Mouse (Mus musculus) retina, postnatal 7 days (tissue): Measurements from ENCODE around the gene Pheta2.
"Not testable (repeated sequence)": the region's sequence is repeated elsewhere in the genome, so short reads cannot be mapped to it uniquely, and the experiment has no call there.

ENCODE experiments used
- DNase-seq: peaks from one replicate; pipeline ENCODE4 v3.0.0-alpha.2; 2012; ENCODE audit warnings: low read depth, low spot score

Gene Pheta2

DNA sequence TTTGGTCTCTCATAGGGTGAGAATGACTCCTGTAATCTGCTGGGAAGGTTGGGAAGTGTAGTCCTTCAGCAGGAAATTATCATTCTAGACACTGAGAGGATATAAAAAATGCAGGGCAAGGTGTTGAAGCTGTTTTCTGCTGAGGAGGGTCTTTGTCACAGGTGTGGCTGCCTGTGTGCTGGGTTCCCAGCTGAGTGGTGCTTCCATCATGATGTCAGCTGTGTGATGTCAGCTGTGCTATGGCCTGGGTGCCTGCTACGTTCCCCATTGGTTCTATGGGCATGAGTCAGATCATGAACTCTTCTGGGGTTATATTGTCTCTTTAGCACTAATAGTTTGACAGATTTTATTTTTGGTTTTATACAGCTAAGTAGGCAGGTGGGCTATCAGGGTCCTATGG is 30.1 kb downstream of the Pheta2 start:
- no peak for DNase-seq

- DNase-seq = no peak
Observed at GRCm38 (mm10) chr15:82372446-82372845, 33.7 kb downstream of the Pheta2 start.

DNA sequence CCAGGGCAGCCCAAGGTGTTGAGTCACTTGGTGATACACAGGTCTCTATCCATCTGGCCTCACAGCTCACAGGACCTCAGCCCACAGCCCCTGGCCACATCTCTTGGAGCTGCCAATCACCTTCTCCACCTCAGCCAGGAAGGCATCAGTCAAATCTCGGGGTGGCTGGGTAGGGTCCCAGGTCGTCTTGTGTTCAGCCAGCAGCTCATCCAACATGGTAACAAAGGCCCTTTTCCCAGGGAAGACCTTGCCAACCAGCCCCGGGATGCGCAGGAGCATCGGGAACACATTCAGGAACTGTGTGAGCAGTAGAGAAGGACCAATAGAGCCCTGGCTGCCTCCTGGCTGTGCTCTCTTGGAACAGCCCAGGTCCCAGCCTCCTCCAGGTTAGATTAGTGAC is 34.2 kb downstream of the Pheta2 start:
- DNase-seq = no peak

GRCm38 (mm10) chr15:82374437-82374836 is 35.7 kb downstream of the Pheta2 start:
- DNase-seq = no peak

DNA sequence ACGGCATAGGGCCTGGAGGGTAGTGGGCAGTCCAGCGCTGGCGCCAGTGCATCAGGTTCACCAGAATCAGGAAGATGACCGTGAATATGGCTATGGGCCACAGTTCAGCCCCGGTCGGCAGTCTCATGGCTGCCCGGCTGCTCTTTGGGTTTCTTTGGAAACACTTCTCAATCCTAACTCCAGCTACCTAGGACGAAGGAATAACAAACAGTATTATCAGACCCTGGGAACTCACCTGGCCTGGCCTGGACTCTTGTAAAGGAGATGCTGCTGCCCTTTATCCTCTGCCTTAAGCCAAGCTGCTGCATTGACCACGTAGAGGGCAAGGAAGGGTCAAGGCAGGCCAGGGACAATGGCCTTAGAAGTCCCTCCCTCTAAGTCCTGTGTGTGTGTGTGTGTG is 37.1 kb downstream of the Pheta2 start:
- no peak for DNase-seq

DNA sequence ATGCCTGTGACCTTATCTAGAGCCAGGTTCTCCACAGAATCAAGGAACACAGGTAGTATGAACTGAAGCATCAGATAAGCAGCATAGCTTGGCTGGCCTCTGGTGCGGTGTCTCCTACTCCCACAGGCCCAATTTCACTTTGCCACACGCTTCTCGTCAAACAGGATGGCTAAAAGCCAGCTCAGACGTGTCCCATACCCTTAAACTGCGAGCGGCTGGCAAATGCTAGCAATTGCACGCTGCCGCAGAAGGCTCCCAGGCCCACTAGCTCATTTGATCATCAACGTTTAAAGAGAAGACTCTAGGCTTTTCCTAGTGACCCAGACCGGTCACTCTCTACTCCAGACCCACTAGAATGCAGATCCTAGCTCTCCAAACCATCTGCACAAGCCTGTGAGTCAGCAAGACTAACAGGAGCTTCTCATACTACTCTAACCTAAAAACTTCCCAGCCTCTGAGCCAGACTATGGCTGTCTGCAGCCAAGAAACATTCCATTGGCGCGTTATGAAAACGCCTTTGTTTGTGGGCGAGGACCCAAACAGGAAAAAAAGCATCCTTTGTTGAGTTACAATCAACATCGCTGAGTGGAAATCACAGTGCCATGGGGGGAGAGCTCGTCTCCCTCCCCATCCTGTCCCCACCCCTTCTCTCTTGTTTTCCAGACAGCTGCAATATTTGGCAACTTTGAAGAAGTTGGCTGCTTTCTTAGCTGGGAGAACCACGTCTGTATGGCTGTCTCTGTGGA is 37.8 kb downstream of the Pheta2 start:
- no peak for DNase-seq

DNA sequence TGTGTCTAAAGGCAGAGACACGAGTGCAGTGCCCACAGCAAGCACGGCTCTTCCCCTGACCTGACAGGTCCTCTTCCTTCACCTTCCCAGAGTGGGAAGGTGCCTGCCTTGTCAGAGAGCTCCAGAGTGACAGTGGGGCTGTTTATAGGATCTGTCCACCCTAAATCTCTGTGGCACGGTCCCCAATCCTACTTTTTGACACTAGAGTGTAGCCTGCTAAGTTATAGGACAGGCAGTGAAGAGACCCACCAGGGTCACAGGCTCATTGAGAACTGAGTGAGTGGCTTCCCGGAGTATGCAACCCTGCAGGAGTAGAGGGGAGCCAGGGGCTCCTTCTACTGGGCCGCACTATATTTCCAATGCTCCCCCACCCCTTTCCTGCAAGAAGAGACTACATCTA is 39.0 kb downstream of the Pheta2 start:
- no peak for DNase-seq

- no peak for DNase-seq
Observed at GRCm38 (mm10) chr15:82378261-82379180, 39.8 kb downstream of the Pheta2 start.

DNA sequence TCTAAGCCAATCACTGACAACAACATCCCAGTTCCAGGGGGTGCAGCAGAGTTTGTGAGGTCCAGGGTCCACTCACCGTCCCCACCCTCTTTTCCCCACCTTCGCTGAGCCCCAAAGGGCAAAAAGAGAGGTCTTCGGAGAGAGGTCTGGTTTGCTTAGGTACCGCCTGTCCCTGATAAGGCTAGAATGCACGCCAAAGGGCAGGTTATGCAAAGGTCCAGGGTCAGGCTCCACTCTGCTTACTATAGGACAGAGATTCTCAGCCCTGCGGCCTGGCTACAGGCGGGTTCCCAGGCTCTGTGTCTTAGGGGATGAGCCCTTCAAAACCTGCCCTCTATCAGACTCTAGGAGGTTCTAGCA is 40.7 kb downstream of the Pheta2 start:
- no peak for DNase-seq

GRCm38 (mm10) chr15:82379871-82380713 is 41.4 kb downstream of the Pheta2 start, which contains the start of gene Cyp2d22:
Cyp2d22 (minus strand) TSS chr15:82380260.
- DNase-seq = no peak

- no peak for DNase-seq
Observed at GRCm38 (mm10) chr15:82380714-82381062, 41.9 kb downstream of the Pheta2 start.

DNA sequence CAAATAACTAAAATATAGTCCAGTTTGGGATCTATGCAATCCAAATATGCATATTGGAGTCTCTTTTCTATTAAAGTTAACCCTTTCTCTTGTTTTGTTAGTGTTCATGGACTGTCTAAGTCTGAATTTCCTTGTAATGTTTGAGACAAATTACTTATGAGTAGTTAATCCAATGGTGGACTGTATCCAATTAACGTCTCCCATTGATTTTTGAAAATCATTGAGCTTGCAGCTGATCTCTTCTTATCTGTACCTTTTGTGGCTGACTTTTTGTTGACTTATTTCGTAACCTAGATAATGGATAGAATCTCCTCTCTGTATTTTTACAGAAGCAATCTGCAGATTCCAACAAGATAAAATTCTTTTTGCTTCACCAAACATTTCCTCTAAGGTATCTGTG is 43.7 kb downstream of the Pheta2 start:
- no peak for DNase-seq

DNA sequence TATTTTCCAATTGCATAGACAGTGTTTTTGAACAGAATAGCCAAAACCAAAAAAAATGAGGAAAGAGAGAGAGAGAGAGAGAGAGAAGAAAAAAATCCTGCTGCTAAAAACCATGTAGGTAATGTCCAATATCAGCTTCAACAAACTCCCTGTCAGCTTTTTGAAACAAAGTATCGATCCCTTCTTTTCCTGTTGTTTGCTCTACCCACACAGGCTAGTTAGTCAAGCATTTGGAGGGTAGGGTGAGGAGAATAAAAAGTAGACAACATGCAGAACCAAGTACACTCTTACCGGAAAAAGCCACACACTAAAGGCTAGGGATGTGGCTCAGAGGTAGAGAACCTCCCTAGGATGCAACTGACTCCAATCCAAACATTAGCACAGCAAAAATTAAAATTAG is 47.0 kb downstream of the Pheta2 start:
- DNase-seq = no peak

GRCm38 (mm10) chr15:82389916-82390315 is 51.2 kb downstream of the Pheta2 start:
- DNase-seq = not testable (repeated sequence)

DNA sequence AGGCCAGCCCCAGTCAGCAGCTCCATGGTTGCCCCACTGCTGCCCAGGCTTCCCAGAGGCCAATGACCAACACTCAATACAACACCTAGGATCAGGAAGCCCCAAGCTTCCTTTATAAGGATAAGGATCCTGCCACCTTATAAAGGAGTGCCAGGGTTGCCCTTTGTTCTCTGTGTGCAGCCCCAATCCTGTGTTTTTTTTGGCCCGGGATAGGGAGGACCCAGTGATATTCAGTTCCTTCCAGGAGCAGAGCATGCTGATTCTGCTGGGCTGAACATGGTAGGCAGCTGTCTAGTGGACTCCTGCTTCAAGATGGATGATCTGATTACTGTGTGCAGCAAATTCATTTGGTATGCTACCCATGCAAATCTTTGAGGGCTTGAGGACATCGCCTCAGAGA is 55.2 kb downstream of the Pheta2 start, which contains the start of gene Cyp2d11:
TSS of gene Cyp2d11 (minus strand) at position 101 of the 400 bp plus-strand sequence.
- DNase-seq = not testable (repeated sequence)
